Mouse (Mus musculus): ENCODE measurements around the gene Setd4. TPM values are rescaled to one million over a fixed set of nuclear protein-coding genes. Genes with fewer than 3 reads are reported as not detected.

Setd4 gene
- total and polyA plus RNA-seq, 3 experiments = 0.70 to 4.6 (median 0.96) TPM

- TF ChIP-seq CTCF (IDR thresholded peaks at IDR 0.05) (no peak), POLR2A (IDR thresholded peaks at IDR 0.05; ENCODE audit: insufficient read depth, low read depth, low read length) (no peak), EP300 (IDR thresholded peaks at IDR 0.05; ENCODE audit: insufficient read depth, low read depth, low read length) (no peak)
- H3K4me3 ChIP-seq = no peak overlapping the region
- H3K36me3 ChIP-seq (ENCODE audit: control insufficient read depth, insufficient read depth, low read length) = no peaks in the 10 kb centered on the region
- H3K27ac ChIP-seq = no peak overlapping the region
- no peaks in the 10 kb centered on the region for H3K79me2 ChIP-seq (replicated peaks; ENCODE audit: control insufficient read depth, insufficient read depth, low read length)
- no peaks in the 10 kb centered on the region for H3K27me3 ChIP-seq (ENCODE audit: control insufficient read depth, insufficient read depth, low read length)
- no peak overlapping the region for H3K9ac ChIP-seq (ENCODE audit: low read depth, low read length)
- intact Hi-C loops (cut with DNase I) = no loop called here
- WGBS = 57% methylated on average over 12 of the region's 12 CpGs
- H3K4me1 ChIP-seq (ENCODE audit: control insufficient read depth, insufficient read depth, low read length) = no peaks in the 10 kb centered on the region
- DNase-seq = no peak
These were observed 45.4 kb downstream of the Setd4 start for GRCm38 (mm10) chr16:93558499-93558898.

GRCm38 (mm10) chr16:93557646-93558045 lies 46.2 kb downstream of the Setd4 start:
- 36% methylated on average over 8 of the region's 8 CpGs for WGBS
- intact Hi-C loops (cut with DNase I) = no loop called here
- no peak overlapping the region for H3K4me3 ChIP-seq

GRCm38 (mm10) chr16:93552686-93553513 lies 51.0 kb downstream of the Setd4 start:
- H3K36me3 ChIP-seq (ENCODE audit: control insufficient read depth, insufficient read depth, low read length) = no peaks in the 10 kb centered on the region
- 84% methylated on average over 12 of the region's 12 CpGs for WGBS
- H3K4me1 ChIP-seq (ENCODE audit: control insufficient read depth, insufficient read depth, low read length) = no peaks in the 10 kb centered on the region
- no peaks in the 10 kb centered on the region for H3K79me2 ChIP-seq (replicated peaks; ENCODE audit: control insufficient read depth, insufficient read depth, low read length)
- no peaks in the 10 kb centered on the region; the same call in 1 of the 2 replicates for H3K27me3 ChIP-seq (ENCODE audit: control insufficient read depth, insufficient read depth, low read length)
- H3K4me3 ChIP-seq = no peak overlapping the region
- no peak overlapping the region for H3K27ac ChIP-seq
- no peak for TF ChIP-seq POLR2A (IDR thresholded peaks at IDR 0.05; ENCODE audit: insufficient read depth, low read depth, low read length)
- TF ChIP-seq CTCF (IDR thresholded peaks at IDR 0.05) = no peak
- TF ChIP-seq EP300 (IDR thresholded peaks at IDR 0.05; ENCODE audit: insufficient read depth, low read depth, low read length) = no peak
- H3K9ac ChIP-seq (ENCODE audit: low read depth, low read length) = no peak overlapping the region
- DNase-seq = no peak
- intact Hi-C loops (cut with DNase I) = no loop called here

More at GRCm38 (mm10) chr16:93557646-93558045, 46.2 kb downstream of the Setd4 start:
- TF ChIP-seq CTCF (IDR thresholded peaks at IDR 0.05) = no peak
- TF ChIP-seq EP300 (IDR thresholded peaks at IDR 0.05; ENCODE audit: insufficient read depth, low read depth, low read length) = no peak
- TF ChIP-seq POLR2A (IDR thresholded peaks at IDR 0.05; ENCODE audit: insufficient read depth, low read depth, low read length) = no peak
- H3K27me3 ChIP-seq (ENCODE audit: control insufficient read depth, insufficient read depth, low read length) = no peaks in the 10 kb centered on the region
- no peak overlapping the region for H3K9ac ChIP-seq (ENCODE audit: low read depth, low read length)
- H3K36me3 ChIP-seq (ENCODE audit: control insufficient read depth, insufficient read depth, low read length) = no peaks in the 10 kb centered on the region
- no peak overlapping the region for H3K27ac ChIP-seq
- no peaks in the 10 kb centered on the region for H3K4me1 ChIP-seq (ENCODE audit: control insufficient read depth, insufficient read depth, low read length)
- peak in 1 of 2 experiments; percentile 8 for DNase-seq
- H3K79me2 ChIP-seq (replicated peaks; ENCODE audit: control insufficient read depth, insufficient read depth, low read length) = no peaks in the 10 kb centered on the region

GRCm38 (mm10) chr16:93549287-93549686 lies 54.6 kb downstream of the Setd4 start:
- Histone ChIP-seq H3K79me2 (replicated peaks; ENCODE audit: control insufficient read depth, insufficient read depth, low read length) (no peaks in the 10 kb centered on the region), H3K36me3 (ENCODE audit: control insufficient read depth, insufficient read depth, low read length) (no peaks in the 10 kb centered on the region), H3K4me1 (ENCODE audit: control insufficient read depth, insufficient read depth, low read length) (no peaks in the 10 kb centered on the region), H3K27ac (no peak overlapping the region), H3K9ac (ENCODE audit: low read depth, low read length) (no peak overlapping the region), H3K27me3 (ENCODE audit: control insufficient read depth, insufficient read depth, low read length) (no peaks in the 10 kb centered on the region; the same call in 1 of the 2 replicates), H3K4me3 (no peak overlapping the region)
- intact Hi-C loops (cut with DNase I) = no loop called here
- DNase-seq = no peak
- TF ChIP-seq POLR2A (IDR thresholded peaks at IDR 0.05; ENCODE audit: insufficient read depth, low read depth, low read length) (no peak), EP300 (IDR thresholded peaks at IDR 0.05; ENCODE audit: insufficient read depth, low read depth, low read length) (no peak)
- WGBS = 30% methylated on average over 10 of the region's 10 CpGs

- intact Hi-C loops (cut with DNase I) = no loop called here
- Histone ChIP-seq H3K27me3 (ENCODE audit: control insufficient read depth, insufficient read depth, low read length) (no peaks in the 10 kb centered on the region; the same call in 1 of the 2 replicates), H3K4me3 (no peak overlapping the region), H3K4me1 (ENCODE audit: control insufficient read depth, insufficient read depth, low read length) (no peaks in the 10 kb centered on the region), H3K9ac (ENCODE audit: low read depth, low read length) (no peak overlapping the region), H3K36me3 (ENCODE audit: control insufficient read depth, insufficient read depth, low read length) (no peaks in the 10 kb centered on the region), H3K79me2 (replicated peaks; ENCODE audit: control insufficient read depth, insufficient read depth, low read length) (no peaks in the 10 kb centered on the region), H3K27ac (no peak overlapping the region)
- no peak for DNase-seq
- WGBS = 65% methylated on average over 2 of the region's 2 CpGs
- TF ChIP-seq CTCF (IDR thresholded peaks at IDR 0.05) = no peak
- TF ChIP-seq EP300 (IDR thresholded peaks at IDR 0.05; ENCODE audit: insufficient read depth, low read depth, low read length) = no peak
- TF ChIP-seq POLR2A (IDR thresholded peaks at IDR 0.05; ENCODE audit: insufficient read depth, low read depth, low read length) = no peak
These were observed 55.8 kb downstream of the Setd4 start for GRCm38 (mm10) chr16:93548045-93548444.

- 59% methylated on average over 3 of the region's 3 CpGs for WGBS
- no peak for DNase-seq
- Histone ChIP-seq H3K4me1 (ENCODE audit: control insufficient read depth, insufficient read depth, low read length) (no peaks in the 10 kb centered on the region), H3K79me2 (replicated peaks; ENCODE audit: control insufficient read depth, insufficient read depth, low read length) (no peaks in the 10 kb centered on the region), H3K27ac (no peak overlapping the region), H3K27me3 (ENCODE audit: control insufficient read depth, insufficient read depth, low read length) (no peaks in the 10 kb centered on the region; the same call in 1 of the 2 replicates), H3K36me3 (ENCODE audit: control insufficient read depth, insufficient read depth, low read length) (no peaks in the 10 kb centered on the region), H3K4me3 (no peak overlapping the region), H3K9ac (ENCODE audit: low read depth, low read length) (no peak overlapping the region)
- intact Hi-C loops (cut with DNase I) = no loop called here
- TF ChIP-seq CTCF (IDR thresholded peaks at IDR 0.05) = no peak
- TF ChIP-seq EP300 (IDR thresholded peaks at IDR 0.05; ENCODE audit: insufficient read depth, low read depth, low read length) = no peak
- no peak for TF ChIP-seq POLR2A (IDR thresholded peaks at IDR 0.05; ENCODE audit: insufficient read depth, low read depth, low read length)
These were observed 56.7 kb downstream of the Setd4 start for GRCm38 (mm10) chr16:93547122-93547521.
